Mouse (Mus musculus): ENCODE measurements at regions not wholly inside any gene's neighbourhood (a gene's known extent, or its start where the extent isn't known, plus 50 kb on each side); places are given as distances from the start of the nearest gene placed in this dataset.

DNA sequence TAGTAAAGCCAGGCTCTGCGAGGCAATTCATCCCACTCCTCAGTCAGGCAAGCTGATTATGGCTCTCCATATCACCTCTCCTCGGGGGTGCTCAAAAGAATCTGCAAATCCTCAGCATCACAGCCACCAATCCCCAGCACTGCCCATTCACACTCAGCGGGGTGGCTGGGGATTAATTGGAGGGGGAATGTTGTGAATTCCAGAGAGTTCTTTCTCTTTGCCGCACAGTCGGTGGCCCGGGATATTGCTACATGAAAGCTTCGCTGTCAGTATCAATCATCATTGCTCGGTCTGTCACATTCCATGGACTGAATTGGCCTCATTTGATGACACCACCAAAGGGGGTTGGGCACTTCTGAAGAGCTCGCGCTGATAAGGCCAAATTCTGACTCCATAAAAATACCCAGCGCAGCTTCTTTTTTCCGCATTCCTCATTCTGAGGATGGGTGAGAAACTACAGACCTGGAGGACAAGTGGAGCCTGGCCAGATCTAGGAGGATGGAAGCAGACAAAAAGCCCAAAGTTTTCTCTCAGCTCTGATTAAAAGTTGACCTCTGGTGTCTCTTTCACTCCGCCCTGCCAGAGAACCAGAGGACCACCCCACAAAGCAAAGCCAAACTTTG is 57.1 kb upstream of the Wls start:
- Histone ChIP-seq H3K9me3 (ENCODE audit: control insufficient read depth, low read length) (no peaks in the 10 kb centered on the region), H3K27ac (replicated peaks; ENCODE audit: low read depth, low read length) (no peak overlapping the region), H3K36me3 (ENCODE audit: control insufficient read depth, insufficient read depth, low read length) (no peaks in the 10 kb centered on the region), H3K9ac (ENCODE audit: low read depth, low read length, severe bottlenecking) (no peak overlapping the region), H3K4me1 (ENCODE audit: control insufficient read depth, insufficient read depth, low read length) (no peaks in the 10 kb centered on the region), H3K4me3 (replicated peaks; ENCODE audit: low read length) (no peak overlapping the region), H3K27me3 (ENCODE audit: control insufficient read depth, insufficient read depth, low read length) (no peaks in the 10 kb centered on the region), H3K4me2 (replicated peaks; ENCODE audit: low read depth, low read length, severe bottlenecking) (peak overlapping the region; percentile 22; the same call in 1 of the 2 replicates)
- TF ChIP-seq POLR2A (IDR thresholded peaks at IDR 0.05; ENCODE audit: borderline replicate concordance, extremely low read depth, insufficient read depth, insufficient read length), result no peak
- no peak for DNase-seq (ENCODE audit: low spot score)
- ATAC-seq (ENCODE audit: low FRiP score, low read depth), result 0 out of 2 replicates have a peak, but pooled peaks have one; percentile 37
- 4% methylated on average over 13 of the region's 13 CpGs for WGBS

DNA sequence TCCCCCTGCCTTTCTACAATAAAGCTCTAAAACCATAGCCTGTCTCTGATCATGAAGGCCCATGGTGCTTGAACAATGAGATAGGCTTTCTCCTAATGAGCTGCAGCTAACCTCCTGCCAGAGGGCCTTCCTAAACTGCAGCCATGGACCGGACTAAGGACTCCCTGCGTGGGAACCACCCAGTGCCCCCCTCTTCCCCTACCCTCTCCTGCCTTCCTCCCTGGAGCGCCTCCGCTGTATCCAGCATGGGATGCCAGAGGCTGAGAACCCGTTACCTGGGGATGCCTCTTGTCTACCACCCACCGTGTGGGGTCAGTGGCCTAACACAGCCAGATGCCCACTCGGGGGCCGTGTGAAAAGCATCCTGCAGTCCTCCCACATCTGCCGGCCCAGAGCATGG is 51.7 kb upstream of the Wls start:
- ATAC-seq (ENCODE audit: low FRiP score, low read depth), result no peak
- H3K4me1 ChIP-seq (ENCODE audit: control insufficient read depth, insufficient read depth, low read length), result no peaks in the 10 kb centered on the region
- H3K9me3 ChIP-seq (ENCODE audit: control insufficient read depth, low read length), result no peaks in the 10 kb centered on the region
- no peak for TF ChIP-seq POLR2A (IDR thresholded peaks at IDR 0.05; ENCODE audit: borderline replicate concordance, extremely low read depth, insufficient read depth, insufficient read length)
- H3K27ac ChIP-seq (replicated peaks; ENCODE audit: low read depth, low read length), result no peak overlapping the region
- WGBS, result 77% methylated on average over 9 of the region's 9 CpGs
- H3K4me2 ChIP-seq (replicated peaks; ENCODE audit: low read depth, low read length, severe bottlenecking), result no peak overlapping the region
- H3K36me3 ChIP-seq (ENCODE audit: control insufficient read depth, insufficient read depth, low read length), result no peaks in the 10 kb centered on the region
- H3K9ac ChIP-seq (ENCODE audit: low read depth, low read length, severe bottlenecking), result no peak overlapping the region
- no peak overlapping the region for H3K4me3 ChIP-seq (replicated peaks; ENCODE audit: low read length)
- DNase-seq (ENCODE audit: low spot score), result no peak
- H3K27me3 ChIP-seq (ENCODE audit: control insufficient read depth, insufficient read depth, low read length), result no peaks in the 10 kb centered on the region
